In genomic region chr10:79625398-79625797, GRCm38 (mm10) we compare ENCODE assay signal across 36 mouse cellular contexts. TPM values are rescaled to one million over a fixed set of nuclear protein-coding genes. Genes with fewer than 3 reads are reported as not detected.
"Had no signal": no experiment of that assay in that cellular context is flagged by ENCODE, and none has a peak within 500 bp of the region (broad histone marks: within the 10 kb centered on the region; RNA-seq: fewer than 3 reads in every experiment).

No protein-coding gene starts in this region.

- H3K27ac ChIP-seq: kidney, postnatal 0 days; layer of hippocampus, adult 2 months; limb, embryonic 12.5 days; limb, embryonic 15.5 days; liver, embryonic 14.5 days; midbrain, embryonic 12.5 days; midbrain, embryonic 15.5 days; neural tube, embryonic 13.5 days; stomach, postnatal 0 days had no signal

- DNase-seq: kidney, adult 2 months; kidney, postnatal 25 days; layer of hippocampus, adult 9-11 months; liver, postnatal 0 days; lung, embryonic 14.5 days; lung, postnatal 36 days; right cerebral cortex, adult 18-20 months; right cerebral cortex, postnatal 14 days; right cerebral cortex, postnatal 4 days; thymus, adult 18-20 months; thymus, postnatal 36 days had no signal

- H3K4me1 ChIP-seq: limb, embryonic 12.5 days; limb, embryonic 15.5 days; midbrain, embryonic 12.5 days; midbrain, embryonic 15.5 days; neural tube, embryonic 13.5 days had no signal

- H3K4me3 ChIP-seq: layer of hippocampus, adult 2 months; limb, embryonic 12.5 days; limb, embryonic 15.5 days; midbrain, embryonic 12.5 days; midbrain, embryonic 15.5 days; myocyte; neural tube, embryonic 13.5 days had no signal

- H3K27me3 ChIP-seq: limb, embryonic 15.5 days; midbrain, embryonic 12.5 days; midbrain, embryonic 15.5 days; neural tube, embryonic 13.5 days had no signal

RNA-seq across cellular contexts. Expression of gene C2cd4c, which starts 11.6 kb away (rescaled TPM):
- total RNA-seq: megakaryocyte progenitor cell, adult 5-6 weeks; megakaryocyte-erythroid progenitor cell, adult 5-6 weeks; monocyte, adult 5-6 weeks; neutrophil, adult 5-6 weeks had no signal
- polyA plus RNA-seq: kidney, embryonic 14.5 days; limb, embryonic 12.5 days; limb, embryonic 15.5 days; liver, embryonic 11.5 days; liver, postnatal 0 days; lung, embryonic 14.5 days; lung, postnatal 0 days had no signal

RNA-seq across cellular contexts. Expression of gene Shc2, which starts 12.3 kb away (rescaled TPM):
- total RNA-seq: megakaryocyte progenitor cell, adult 5-6 weeks; megakaryocyte-erythroid progenitor cell, adult 5-6 weeks; monocyte, adult 5-6 weeks; neutrophil, adult 5-6 weeks had no signal

RNA-seq across cellular contexts. Expression of gene Odf3l2, which starts 20.1 kb away (rescaled TPM):
- total RNA-seq: megakaryocyte progenitor cell, adult 5-6 weeks; megakaryocyte-erythroid progenitor cell, adult 5-6 weeks; monocyte, adult 5-6 weeks; neutrophil, adult 5-6 weeks had no signal
- polyA plus RNA-seq: intestine, postnatal 0 days; kidney, embryonic 14.5 days; kidney, postnatal 0 days; limb, embryonic 12.5 days; liver, embryonic 11.5 days; liver, embryonic 14.5 days; liver, postnatal 0 days; lung, embryonic 14.5 days; lung, postnatal 0 days; midbrain, embryonic 12.5 days; myocyte; neural tube, embryonic 13.5 days; stomach, postnatal 0 days; urinary bladder, adult 2 months had no signal

RNA-seq across cellular contexts. Expression of gene Theg, which starts 38.3 kb away (rescaled TPM):
- total RNA-seq: left cerebral cortex, postnatal 10 days; megakaryocyte progenitor cell, adult 5-6 weeks; megakaryocyte-erythroid progenitor cell, adult 5-6 weeks; monocyte, adult 5-6 weeks; neutrophil, adult 5-6 weeks had no signal
- polyA plus RNA-seq: intestine, postnatal 0 days; kidney, adult 2 months; kidney, embryonic 14.5 days; kidney, postnatal 0 days; large intestine, adult 2 months; limb, embryonic 12.5 days; limb, embryonic 15.5 days; liver, embryonic 11.5 days; liver, embryonic 14.5 days; liver, postnatal 0 days; lung, embryonic 14.5 days; lung, postnatal 0 days; midbrain, embryonic 12.5 days; midbrain, embryonic 15.5 days; myocyte; neural tube, embryonic 13.5 days; stomach, embryonic 14.5 days; stomach, postnatal 0 days; urinary bladder, adult 2 months had no signal

RNA-seq across cellular contexts. Expression of gene Madcam1, which starts 39.0 kb away (rescaled TPM):
- total RNA-seq: layer of hippocampus, adult 2 months; layer of hippocampus, postnatal 25 days; left cerebral cortex, adult 18-20 months; left cerebral cortex, postnatal 36 days; megakaryocyte progenitor cell, adult 5-6 weeks; megakaryocyte-erythroid progenitor cell, adult 5-6 weeks; monocyte, adult 5-6 weeks; neutrophil, adult 5-6 weeks had no signal
- polyA plus RNA-seq: lung, postnatal 0 days; myocyte; urinary bladder, adult 2 months had no signal
